Mouse (Mus musculus) MEL (cell line): ENCODE results near the gene Ppp2r3c.

Experiments
- CTCF ChIP-seq, 3 experiments: IDR thresholded peaks in 2 of 3; conservative IDR thresholded peaks in 1 of 3; 2 replicates each; pipeline ENCODE4 v1.5.1; 2011 to 2012; ENCODE audit warnings: low read length in 3 of 3, low read depth in 2 of 3, mild to moderate bottlenecking in 2 of 3, improper control_type of control experiment in 1 of 3, inconsistent platforms in 1 of 3, mixed read lengths in 1 of 3, moderate library complexity in 1 of 3; ENCODE audit not compliant: control insufficient read depth in 1 of 3, insufficient read depth in 1 of 3, poor library complexity in 1 of 3, severe bottlenecking in 1 of 3
- E2F4 ChIP-seq: IDR thresholded peaks from 2 replicates; pipeline ENCODE4 v1.6.1; 2011; ENCODE audit warnings: low read depth, low read length, improper control_type of control experiment, borderline replicate concordance
- EP300 ChIP-seq, 2 experiments: IDR thresholded peaks; 2 replicates each; pipeline ENCODE4 v1.6.1; 2011; ENCODE audit warnings: improper control_type of control experiment in 2 of 2, low read length in 2 of 2, low read depth in 1 of 2, mild to moderate bottlenecking in 1 of 2
- MAFK ChIP-seq: IDR thresholded peaks from 2 replicates; pipeline ENCODE4 v1.6.1; 2011; ENCODE audit warnings: low read depth, mild to moderate bottlenecking, low read length, improper control_type of control experiment, borderline replicate concordance
- MYC ChIP-seq: IDR thresholded peaks from 2 replicates; pipeline ENCODE4 v1.6.1; 2011; ENCODE audit warnings: low read depth, mild to moderate bottlenecking, low read length, improper control_type of control experiment, moderate library complexity
- POLR2A ChIP-seq, 2 experiments: IDR thresholded peaks; 2 replicates each; pipeline ENCODE4 v1.6.1; 2011 to 2012; ENCODE audit warnings: low read length in 2 of 2, mild to moderate bottlenecking in 2 of 2, control low read depth in 1 of 2, improper control_type of control experiment in 1 of 2, low read depth in 1 of 2, moderate library complexity in 1 of 2; ENCODE audit not compliant: control insufficient read depth in 1 of 2, insufficient read depth in 1 of 2, poor library complexity in 1 of 2
- RCOR1 ChIP-seq: IDR thresholded peaks from 2 replicates; pipeline ENCODE4 v1.6.1; 2012; ENCODE audit warnings: low read depth, mild to moderate bottlenecking, inconsistent platforms, low read length, improper control_type of control experiment
- SIN3A ChIP-seq: IDR thresholded peaks from 2 replicates; pipeline ENCODE4 v1.6.1; 2012; ENCODE audit warnings: low read length, improper control_type of control experiment, inconsistent platforms
- UBTF ChIP-seq: IDR thresholded peaks from 2 replicates; pipeline ENCODE4 v1.6.1; 2012; ENCODE audit warnings: low read depth, mild to moderate bottlenecking, inconsistent platforms, low read length, improper control_type of control experiment, moderate library complexity, borderline replicate concordance; ENCODE audit not compliant: insufficient read depth
- USF1 ChIP-seq: IDR thresholded peaks from 2 replicates; pipeline ENCODE4 v1.6.1; 2014; ENCODE audit warnings: low read depth, mild to moderate bottlenecking, inconsistent platforms, low read length, improper control_type of control experiment, moderate library complexity
- USF2 ChIP-seq, 2 experiments: IDR thresholded peaks; 2 replicates each; pipeline ENCODE4 v1.6.1; 2011 to 2012; ENCODE audit warnings: improper control_type of control experiment in 2 of 2, low read length in 2 of 2, borderline replicate concordance in 1 of 2, inconsistent platforms in 1 of 2, low read depth in 1 of 2, mild to moderate bottlenecking in 1 of 2; ENCODE audit not compliant: insufficient read depth in 1 of 2
- ZMIZ1 ChIP-seq: IDR thresholded peaks from 2 replicates; pipeline ENCODE4 v1.6.1; 2012; ENCODE audit warnings: low read depth, mild to moderate bottlenecking, inconsistent platforms, low read length, improper control_type of control experiment, moderate library complexity

- TF ChIP-seq ZMIZ1: no peak
- TF ChIP-seq UBTF: no peak
- TF ChIP-seq SIN3A: no peak
- no peak for TF ChIP-seq E2F4
- TF ChIP-seq MYC: no peak
- TF ChIP-seq POLR2A (IDR thresholded peaks at IDR 0.05; ENCODE audit: control insufficient read depth in 1 of 2, insufficient read depth in 1 of 2, low read depth in 1 of 2, low read length in 2 of 2, poor library complexity in 1 of 2): no peak
- TF ChIP-seq CTCF (IDR thresholded peaks at IDR 0.05 in 2 of 3, conservative IDR thresholded peaks at IDR 0.05 in 1 of 3; ENCODE audit: control insufficient read depth in 1 of 3, insufficient read depth in 1 of 3, low read depth in 2 of 3, low read length in 3 of 3, poor library complexity in 1 of 3, severe bottlenecking in 1 of 3): no peak
- TF ChIP-seq EP300 (IDR thresholded peaks at IDR 0.05; ENCODE audit: low read depth in 1 of 2, low read length in 2 of 2): no peak
- TF ChIP-seq MAFK: no peak
- no peak for TF ChIP-seq USF1
- no peak for TF ChIP-seq RCOR1
- no peak for TF ChIP-seq USF2 (IDR thresholded peaks at IDR 0.05; ENCODE audit: borderline replicate concordance in 1 of 2, insufficient read depth in 1 of 2, low read depth in 1 of 2, low read length in 2 of 2)
Measured at GRCm38 (mm10) chr12:55307566-55307965, 4.8 kb upstream of the Ppp2r3c start.
